Mouse (Mus musculus) neural tube, embryonic 10.5 days (tissue): ENCODE measurements around the gene Olfr1056.
"Not testable (repeated sequence)": the region's sequence is repeated elsewhere in the genome, so short reads cannot be mapped to it uniquely, and the experiment has no call there.

Experiments
- DNase-seq: peaks from one replicate; pipeline ENCODE4 v3.0.0-alpha.2; 2017; ENCODE audit warnings: low spot score; ENCODE audit errors: extremely low spot score

Olfr1056 gene

DNA sequence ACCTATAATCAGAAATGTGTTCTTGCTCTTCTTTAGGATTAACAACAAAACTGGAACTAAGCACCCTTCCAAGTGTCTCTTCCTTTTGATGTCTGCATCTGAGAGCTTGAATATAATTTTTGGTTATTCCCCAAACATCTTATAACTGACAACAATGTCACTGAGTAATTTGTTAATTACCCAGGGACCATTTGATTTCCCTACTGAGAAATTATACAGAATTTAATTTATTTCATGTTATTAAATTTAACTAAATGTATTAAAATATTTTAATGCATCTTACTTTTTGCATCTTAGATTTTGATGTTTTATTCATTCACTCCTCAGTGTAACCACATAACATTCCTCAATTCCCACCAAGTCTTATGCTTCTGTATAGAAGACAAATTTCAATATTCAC, at the start of gene Olfr1056:
TSS of gene Olfr1056 (minus strand) at position 101 of the 400 bp plus-strand sequence.
- no peak for DNase-seq

DNA sequence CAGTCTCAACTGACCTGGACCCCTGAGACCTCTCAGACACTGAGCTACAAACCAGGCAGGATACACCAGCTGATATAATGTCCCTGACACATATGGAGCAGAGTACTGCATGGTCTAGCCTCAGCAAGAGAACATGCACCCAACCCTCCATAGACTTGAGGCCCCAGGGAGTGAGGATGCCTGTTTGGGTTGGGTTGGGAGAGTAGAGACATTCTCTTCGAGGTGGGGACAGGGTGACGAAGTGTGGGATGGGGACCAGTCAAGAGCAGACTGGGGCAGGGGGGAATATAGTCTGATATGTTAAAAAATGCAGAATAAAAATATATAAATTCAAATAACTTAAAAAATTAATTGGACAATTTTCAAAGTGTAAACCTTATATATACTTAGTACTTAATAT, 32.8 kb upstream of the Olfr1056 start:
- DNase-seq = no peak

DNA sequence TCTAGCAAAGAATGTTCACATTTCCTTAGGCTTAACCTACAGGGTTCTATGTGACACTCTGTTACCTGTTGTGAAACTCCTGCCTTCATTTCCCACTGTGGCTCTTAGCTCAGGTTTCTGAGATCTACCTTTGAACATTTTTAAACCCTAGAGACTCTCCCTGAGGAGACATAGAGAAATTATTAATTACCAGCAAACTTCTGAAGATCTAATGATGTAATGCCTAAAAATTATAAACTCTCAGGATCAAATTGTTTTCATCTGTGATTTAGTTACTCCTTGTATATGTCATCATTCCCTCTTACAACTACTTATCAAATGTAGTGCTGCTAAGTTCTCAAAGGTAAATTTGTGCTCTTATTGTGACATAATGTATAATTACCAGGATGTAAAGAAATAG, 26.2 kb upstream of the Olfr1056 start, which contains the start of gene Olfr1058:
TSS of gene Olfr1058 (minus strand) at position 101 of the 400 bp plus-strand sequence.
- DNase-seq = not testable (repeated sequence)

DNA sequence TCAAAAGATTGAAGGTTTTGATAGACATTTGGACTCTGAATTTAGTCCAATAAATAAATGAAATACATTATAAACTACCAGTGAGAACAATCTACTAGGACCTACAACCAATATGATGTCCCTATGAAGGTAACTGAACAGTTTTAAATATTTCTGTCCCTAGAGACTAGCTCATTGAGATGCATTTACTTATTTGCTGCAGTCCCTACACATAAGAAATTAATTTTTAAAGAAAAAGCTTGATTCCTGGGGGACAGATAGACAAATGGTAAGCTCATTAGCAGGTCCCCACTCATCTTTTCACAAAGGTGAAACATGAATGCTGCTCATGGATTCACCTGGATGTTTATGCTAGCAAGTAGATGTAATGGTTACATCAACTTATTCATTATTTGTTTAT, 16.0 kb upstream of the Olfr1056 start, which contains the start of gene Olfr1057:
TSS of gene Olfr1057 (minus strand) at position 101 of the 400 bp plus-strand sequence.
- no peak for DNase-seq

DNA sequence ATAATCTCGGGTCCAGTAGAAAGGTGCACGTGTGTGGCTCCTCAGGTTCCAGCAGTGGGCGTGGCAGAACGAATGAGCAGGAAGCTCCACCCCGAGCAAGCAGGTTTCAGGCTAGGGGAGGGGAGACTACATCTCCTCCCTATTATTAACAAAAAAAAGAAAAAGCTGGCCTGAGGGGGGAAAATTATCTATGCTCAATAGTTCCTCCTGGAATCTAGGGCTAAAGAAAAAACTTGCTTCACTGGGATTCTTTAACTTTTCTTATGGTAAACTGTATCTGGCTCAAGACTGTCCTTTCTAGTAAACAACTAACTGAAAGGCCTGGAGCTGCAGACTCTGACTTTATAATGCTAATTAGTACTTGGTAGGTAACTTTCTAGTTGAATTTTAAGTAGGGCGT, 4.1 kb upstream of the Olfr1056 start:
- DNase-seq = not testable (repeated sequence)

DNA sequence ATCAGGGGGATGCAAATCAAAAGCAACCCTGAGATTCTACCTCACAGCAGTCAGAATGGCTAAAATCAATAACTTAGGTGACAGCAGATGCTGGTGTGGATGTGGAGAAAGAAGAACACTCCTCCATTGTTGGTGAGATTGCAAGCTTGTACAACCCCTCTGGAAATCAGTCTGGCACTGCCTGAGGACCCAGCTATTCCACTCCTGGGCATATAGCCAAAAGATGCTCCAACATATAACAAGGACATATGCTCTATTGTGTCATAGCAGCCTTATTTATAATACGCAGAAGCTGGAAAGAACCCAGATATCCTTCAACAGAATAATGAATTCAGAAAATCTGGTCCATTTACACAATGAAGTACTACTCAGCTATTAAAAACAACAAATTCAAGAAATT, 10.5 kb downstream of the Olfr1056 start:
- DNase-seq = not testable (repeated sequence)

DNA sequence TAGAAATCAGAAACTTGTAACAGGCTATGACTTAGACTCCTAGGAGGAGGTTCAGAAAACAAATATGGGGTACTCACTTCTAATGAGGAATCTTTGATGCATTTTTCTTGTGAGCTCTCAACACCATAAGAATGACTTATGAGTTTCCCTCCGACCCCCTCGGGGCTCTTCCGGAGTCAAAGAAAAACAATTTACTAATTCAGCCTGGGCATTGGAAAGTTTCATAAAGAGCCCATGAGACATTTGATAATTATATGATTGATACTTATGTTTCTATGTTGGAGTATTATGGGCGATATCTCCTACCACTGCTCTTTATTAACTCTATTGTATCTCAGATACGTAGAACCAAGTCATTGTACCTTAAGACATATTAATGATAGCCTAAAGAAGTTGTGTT, 12.1 kb downstream of the Olfr1056 start, which contains the start of gene Olfr1055:
TSS of gene Olfr1055 (minus strand) at position 101 of the 400 bp plus-strand sequence.
- no peak for DNase-seq

DNA sequence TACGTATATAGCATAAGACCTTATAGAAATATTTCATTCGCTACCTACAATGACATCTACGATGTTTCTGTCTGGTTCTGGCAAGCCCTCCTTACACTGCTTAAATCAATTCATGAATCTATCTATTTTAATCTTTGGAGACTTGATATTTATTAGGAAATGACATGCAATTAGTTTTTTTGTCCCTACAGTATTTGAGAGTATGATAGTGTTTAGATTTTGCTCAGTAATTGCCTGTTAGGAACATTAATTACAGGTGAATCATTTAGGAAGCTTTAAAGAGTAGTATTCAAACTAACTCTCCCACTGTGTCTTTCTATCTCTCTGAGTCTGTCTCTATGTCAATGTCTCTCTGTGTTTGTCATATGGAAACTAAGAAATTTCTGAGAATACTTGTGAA, 26.9 kb downstream of the Olfr1056 start, which contains the start of gene Olfr1054:
TSS of gene Olfr1054 (minus strand) at position 101 of the 400 bp plus-strand sequence.
- no peak for DNase-seq

DNA sequence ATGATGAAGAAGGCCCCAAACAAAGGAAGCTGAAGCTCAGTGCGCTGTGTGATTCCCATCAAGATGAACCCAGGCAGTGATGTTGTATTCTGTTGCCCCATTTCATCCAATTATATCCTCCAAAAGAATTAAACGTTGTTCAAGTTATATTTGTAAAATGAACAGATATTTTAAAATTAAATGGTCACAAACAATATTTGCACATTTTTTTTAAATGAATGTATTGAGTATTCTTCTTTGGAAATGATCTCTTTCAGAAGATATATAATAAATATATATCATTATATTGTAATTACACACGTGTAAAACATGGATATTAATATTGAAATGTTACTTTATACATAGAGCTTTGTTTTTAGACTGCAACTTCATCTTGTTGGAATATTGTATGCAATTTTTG, 47.1 kb downstream of the Olfr1056 start, which contains the start of gene Olfr1053:
TSS of gene Olfr1053 (minus strand) at position 101 of the 400 bp plus-strand sequence.
- DNase-seq = no peak
